In the genomic region with DNA sequence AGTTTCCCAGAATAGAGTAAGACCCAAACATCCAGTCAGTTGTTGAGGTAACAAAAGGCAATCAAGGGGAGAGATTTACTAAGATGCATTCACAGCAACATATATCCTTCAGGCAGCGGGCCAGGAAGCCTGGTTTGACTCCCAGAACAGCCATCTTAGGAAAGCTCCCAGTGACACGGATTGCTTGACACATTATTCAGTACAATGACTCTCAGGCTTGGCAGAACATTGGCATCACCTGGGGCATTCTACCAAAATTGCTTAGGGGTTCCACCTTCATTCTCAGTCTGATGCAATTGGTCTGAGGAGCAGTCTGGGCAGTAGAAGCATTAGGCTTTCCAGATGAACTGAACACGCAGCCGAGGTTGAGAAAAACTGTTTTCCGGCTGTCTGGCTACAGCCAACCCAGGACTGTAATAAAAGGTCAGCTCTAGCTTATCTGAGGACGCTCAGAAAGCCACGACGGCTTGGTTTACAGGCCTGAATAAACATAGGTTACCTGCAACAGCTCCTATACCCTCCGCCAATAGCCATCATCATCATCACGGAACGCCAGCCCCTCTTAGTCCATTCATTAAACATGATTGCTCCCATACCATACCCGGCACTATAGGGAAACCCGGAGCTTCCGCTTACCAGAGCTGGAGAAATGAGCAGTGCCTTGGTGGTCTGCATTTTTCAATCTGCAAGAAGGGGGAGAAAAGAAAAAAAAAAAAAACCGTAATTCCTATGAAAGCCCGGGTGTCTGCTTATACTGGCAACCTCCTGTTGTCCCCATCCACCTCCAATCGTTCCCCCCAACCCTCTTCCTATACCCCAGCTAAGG, we compare ENCODE assay signal across 9 mouse cellular contexts. TPM values are rescaled to one million over a fixed set of nuclear protein-coding genes. Genes with fewer than 3 reads are reported as not detected.
DNase-seq lines count a peak whose midpoint lies in the region; ATAC-seq lines count a peak whose summit lies in the region.
"Had no signal": no experiment of that assay in that cellular context is flagged by ENCODE, and none has a peak within 500 bp of the region (broad histone marks: within the 10 kb centered on the region; RNA-seq: fewer than 3 reads in every experiment).

No protein-coding gene starts in this region.

- no peak overlapping the region for H3K27ac ChIP-seq in embryonic facial prominence, embryonic 11.5 days (replicated peaks; ENCODE audit: low read depth, low read length)
- peak overlapping the region; percentile 82 for H3K27ac ChIP-seq in hindbrain, embryonic 14.5 days
- peak overlapping the region; percentile 68 for H3K27ac ChIP-seq in liver, embryonic 16.5 days (ENCODE audit: low read length)

- intact Hi-C loops in gastrocnemius, postnatal 36 days (cut with DNase I), result loop anchor here (5.0 kb wide), 1 partner anchor 37 kb away; no protein-coding TSS in a partner anchor

- 24% methylated on average over 17 of the region's 17 CpGs for WGBS in embryonic facial prominence, embryonic 11.5 days
- 26% methylated on average over 17 of the region's 17 CpGs for WGBS in hindbrain, embryonic 14.5 days
- WGBS in liver, embryonic 16.5 days (ENCODE audit: insufficient replicate concordance), result 9% methylated on average over 17 of the region's 17 CpGs

- peaks cover 7% of the 10 kb centered on the region; the same call in 1 of the 2 replicates for H3K4me1 ChIP-seq in embryonic facial prominence, embryonic 11.5 days (ENCODE audit: control insufficient read depth, insufficient read depth, low read length)
- H3K4me1 ChIP-seq in hindbrain, embryonic 14.5 days (replicated peaks; ENCODE audit: control insufficient read depth, insufficient read depth, low read length), result peaks cover 13% of the 10 kb centered on the region
- H3K4me1 ChIP-seq in liver, embryonic 16.5 days (ENCODE audit: control insufficient read depth, low read depth, low read length), result peaks cover 14% of the 10 kb centered on the region

- peak; percentile 12 for DNase-seq in embryo, embryonic 10.5 days (ENCODE audit: low spot score)
- no peak for DNase-seq in embryo, embryonic 11 days
- DNase-seq in CD4-positive helper T cell, adult 2 months (ENCODE audit: low read depth, low spot score), result peak; percentile 14
- no peak for DNase-seq in embryonic facial prominence, embryonic 11.5 days (ENCODE audit: low spot score)
- DNase-seq in hindbrain, embryonic 14.5 days (ENCODE audit: low spot score), result no peak
- no peak for DNase-seq in urinary bladder, postnatal 36 days (ENCODE audit: low spot score in 2 of 2)
- no peak for DNase-seq in gastrocnemius, postnatal 36 days

- peak overlapping the region; percentile 65 for H3K9ac ChIP-seq in embryonic facial prominence, embryonic 11.5 days (replicated peaks; ENCODE audit: low read length)
- H3K9ac ChIP-seq in hindbrain, embryonic 14.5 days, result peak overlapping the region; percentile 83
- peak overlapping the region; percentile 65 for H3K9ac ChIP-seq in liver, embryonic 16.5 days (ENCODE audit: low read depth, low read length)

- H3K4me2 ChIP-seq in embryonic facial prominence, embryonic 11.5 days (ENCODE audit: low read depth, low read length), result peak overlapping the region; percentile 70
- peak overlapping the region; percentile 75 for H3K4me2 ChIP-seq in hindbrain, embryonic 14.5 days (replicated peaks)
- peak overlapping the region; percentile 82 for H3K4me2 ChIP-seq in liver, embryonic 16.5 days (ENCODE audit: low read depth, low read length)

- H3K4me3 ChIP-seq in embryonic facial prominence, embryonic 11.5 days (ENCODE audit: low read depth, low read length), result peak overlapping the region; percentile 63
- H3K4me3 ChIP-seq in hindbrain, embryonic 14.5 days (replicated peaks; ENCODE audit: low read length), result peak overlapping the region; percentile 74
- peak overlapping the region; percentile 75 for H3K4me3 ChIP-seq in liver, embryonic 16.5 days (ENCODE audit: low read depth, low read length)

- no peaks in the 10 kb centered on the region for H3K27me3 ChIP-seq in embryonic facial prominence, embryonic 11.5 days (ENCODE audit: control insufficient read depth, insufficient read depth, low read length)
- no peaks in the 10 kb centered on the region for H3K27me3 ChIP-seq in hindbrain, embryonic 14.5 days (ENCODE audit: control insufficient read depth, insufficient read depth, low read length)
- H3K27me3 ChIP-seq in liver, embryonic 16.5 days (ENCODE audit: control insufficient read depth, insufficient read depth, low read depth, low read length), result no peaks in the 10 kb centered on the region
- H3K27me3 ChIP-seq: Patski had no signal

- H3K9me3 ChIP-seq in embryonic facial prominence, embryonic 11.5 days (replicated peaks; ENCODE audit: control insufficient read depth, low read length), result no peaks in the 10 kb centered on the region
- no peaks in the 10 kb centered on the region for H3K9me3 ChIP-seq in hindbrain, embryonic 14.5 days (ENCODE audit: control insufficient read depth, low read length)
- no peaks in the 10 kb centered on the region for H3K9me3 ChIP-seq in liver, embryonic 16.5 days (replicated peaks; ENCODE audit: control insufficient read depth, low read length)

- ATAC-seq in embryonic facial prominence, embryonic 11.5 days (replicated peaks; ENCODE audit: insufficient number of reproducible peaks, low FRiP score, low TSS enrichment, low read depth), result no peak
- ATAC-seq in hindbrain, embryonic 14.5 days (ENCODE audit: low FRiP score), result no peak
- ATAC-seq in liver, embryonic 16.5 days (ENCODE audit: low read depth), result no peak

- H3K36me3 ChIP-seq in embryonic facial prominence, embryonic 11.5 days (replicated peaks; ENCODE audit: control insufficient read depth, insufficient read depth, low read depth, low read length), result no peaks in the 10 kb centered on the region; the same call in 1 of the 2 replicates
- H3K36me3 ChIP-seq in hindbrain, embryonic 14.5 days (replicated peaks; ENCODE audit: control insufficient read depth, insufficient read depth), result peaks cover 20% of the 10 kb centered on the region
- no peaks in the 10 kb centered on the region; the same call in none of the 2 replicates for H3K36me3 ChIP-seq in liver, embryonic 16.5 days (ENCODE audit: control insufficient read depth, insufficient read depth)

RNA-seq across cellular contexts. Expression of gene Atp5g1, which starts 0.9 kb away (rescaled TPM):
- polyA plus RNA-seq in embryonic facial prominence, embryonic 11.5 days (2014; fragmentation: Nextera tagmentation; extraction: Ambion mirVana), result 478 and 527 TPM in 2 replicates
- 950 and 1,009 TPM in 2 replicates for polyA plus RNA-seq in hindbrain, embryonic 14.5 days (2014; fragmentation: Nextera tagmentation; extraction: Ambion mirVana)
- 471 and 479 TPM in 2 replicates for polyA plus RNA-seq in liver, embryonic 16.5 days (2015; fragmentation: Nextera tagmentation; extraction: Ambion mirVana)
- total RNA-seq in gastrocnemius, postnatal 36 days (2021), result 1,000 to 10,000 TPM; 1,399 to 1,465 TPM

RNA-seq across cellular contexts. Expression of gene Ube2z, which starts 9.4 kb away (rescaled TPM):
- 28.2 and 28.3 TPM in 2 replicates for polyA plus RNA-seq in embryonic facial prominence, embryonic 11.5 days (2014; fragmentation: Nextera tagmentation; extraction: Ambion mirVana)
- 32.3 and 38.6 TPM in 2 replicates for polyA plus RNA-seq in hindbrain, embryonic 14.5 days (2014; fragmentation: Nextera tagmentation; extraction: Ambion mirVana)
- 13.2 TPM in 2 replicates for polyA plus RNA-seq in liver, embryonic 16.5 days (2015; fragmentation: Nextera tagmentation; extraction: Ambion mirVana)
- total RNA-seq in gastrocnemius, postnatal 36 days (2021), result 10 to 100 TPM; 14.5 to 15.4 TPM

RNA-seq across cellular contexts. Expression of gene Calcoco2, which starts 37.2 kb away (rescaled TPM):
- polyA plus RNA-seq in embryonic facial prominence, embryonic 11.5 days (2014; fragmentation: Nextera tagmentation; extraction: Ambion mirVana), result not detected in 2 replicates
- not detected in 2 replicates for polyA plus RNA-seq in hindbrain, embryonic 14.5 days (2014; fragmentation: Nextera tagmentation; extraction: Ambion mirVana)
- polyA plus RNA-seq in liver, embryonic 16.5 days (2015; fragmentation: Nextera tagmentation; extraction: Ambion mirVana), result not detected in 2 replicates
- not detected for total RNA-seq in gastrocnemius, postnatal 36 days (2021)
- polyA plus RNA-seq: Patski had no signal

RNA-seq across cellular contexts. Expression of gene Snf8, which starts 39.9 kb away (rescaled TPM):
- polyA plus RNA-seq in embryonic facial prominence, embryonic 11.5 days (2014; fragmentation: Nextera tagmentation; extraction: Ambion mirVana), result 37.3 and 37.7 TPM in 2 replicates
- polyA plus RNA-seq in hindbrain, embryonic 14.5 days (2014; fragmentation: Nextera tagmentation; extraction: Ambion mirVana), result 46.3 and 57.3 TPM in 2 replicates
- 47.5 and 54.4 TPM in 2 replicates for polyA plus RNA-seq in liver, embryonic 16.5 days (2015; fragmentation: Nextera tagmentation; extraction: Ambion mirVana)
- 10 to 100 TPM; 26.5 to 30.1 TPM for total RNA-seq in gastrocnemius, postnatal 36 days (2021)

RNA-seq across cellular contexts. Expression of gene Gip, which starts 50.2 kb away (rescaled TPM):
- 0.50 TPM in 1 of 2 replicates, not detected in the other for polyA plus RNA-seq in embryonic facial prominence, embryonic 11.5 days (2014; fragmentation: Nextera tagmentation; extraction: Ambion mirVana)
- polyA plus RNA-seq in hindbrain, embryonic 14.5 days (2014; fragmentation: Nextera tagmentation; extraction: Ambion mirVana), result not detected in 2 replicates
- 0.25 TPM in 1 of 2 replicates, not detected in the other for polyA plus RNA-seq in liver, embryonic 16.5 days (2015; fragmentation: Nextera tagmentation; extraction: Ambion mirVana)
- total RNA-seq in gastrocnemius, postnatal 36 days (2021), result not detected
- polyA plus RNA-seq: Patski had no signal

Comparison
In these comparisons a context has a peak if more than half of its experiments do, and no peak if none do; other contexts are left out.
1. DNase-seq: peak in embryo, embryonic 10.5 days (single experiment) and CD4-positive helper T cell, adult 2 months (single experiment); none in embryo, embryonic 11 days (single experiment), embryonic facial prominence, embryonic 11.5 days (single experiment), hindbrain, embryonic 14.5 days (single experiment), urinary bladder, postnatal 36 days (0 of 2) and gastrocnemius, postnatal 36 days (0 of 2).
2. Peak in every context shown above with its lines, with median percentiles within 50 percentile points of each other: H3K4me2 ChIP-seq, H3K4me3 ChIP-seq and H3K9ac ChIP-seq.